In genomic region chr16:38463305-38463704, GRCm38 (mm10) we compare ENCODE assay signal across 20 mouse cellular contexts. TPM values are rescaled to one million over a fixed set of nuclear protein-coding genes. Genes with fewer than 3 reads are reported as not detected.
DNase-seq lines count a peak whose midpoint lies in the region; ATAC-seq and TF ChIP-seq lines count a peak whose summit lies in the region.
"Had no signal": no experiment of that assay in that cellular context is flagged by ENCODE, and none has a peak within 500 bp of the region (broad histone marks: within the 10 kb centered on the region; RNA-seq: fewer than 3 reads in every experiment).

No protein-coding gene starts in this region.

- no peak for ATAC-seq in midbrain, embryonic 11.5 days (ENCODE audit: low FRiP score)
- no peak for ATAC-seq in midbrain, embryonic 16.5 days
- ATAC-seq in forebrain, embryonic 16.5 days, result no peak
- ATAC-seq: activated CD4-positive, CD25-positive, alpha-beta regulatory T cell, adult 4 months; forebrain, embryonic 13.5 days; forebrain, embryonic 15.5 days; Patski had no signal

- no peak; the same call in 1 of the 2 replicates for TF ChIP-seq POLR2A in CH12.LX (IDR thresholded peaks at IDR 0.05; ENCODE audit: low read depth, low read length)
- TF ChIP-seq POLR2A in myocyte (IDR thresholded peaks at IDR 0.05; ENCODE audit: insufficient read length, low read depth), result no peak

- H3K4me2 ChIP-seq in midbrain, embryonic 11.5 days, result no peak overlapping the region
- H3K4me2 ChIP-seq in midbrain, embryonic 16.5 days (ENCODE audit: low read length), result no peak overlapping the region
- H3K4me2 ChIP-seq in CH12.LX (ENCODE audit: insufficient read depth, low read depth, poor library complexity, severe bottlenecking) (peak overlapping the region; percentile 92), myocyte (ENCODE audit: low read depth) (peak overlapping the region; percentile 65)
- H3K4me2 ChIP-seq in forebrain, embryonic 16.5 days (ENCODE audit: low read length), result no peak overlapping the region
- H3K4me2 ChIP-seq: embryonic facial prominence, embryonic 12.5 days; forebrain, embryonic 13.5 days; forebrain, embryonic 15.5 days had no signal

- H3K36me3 ChIP-seq in midbrain, embryonic 11.5 days (ENCODE audit: control insufficient read depth, insufficient read depth, low read length), result no peaks in the 10 kb centered on the region
- H3K36me3 ChIP-seq in midbrain, embryonic 16.5 days (ENCODE audit: control insufficient read depth, insufficient read depth, low read length), result no peaks in the 10 kb centered on the region
- peaks cover 33 to 67% of the 10 kb centered on the region in 2 experiments for H3K36me3 ChIP-seq in CH12.LX (replicated peaks in 1 of 2; ENCODE audit: control insufficient read depth in 1 of 2, insufficient read depth in 1 of 2, low read length in 1 of 2)
- peaks cover 13% of the 10 kb centered on the region for H3K36me3 ChIP-seq in myocyte (ENCODE audit: control insufficient read depth, insufficient read depth)
- no peaks in the 10 kb centered on the region for H3K36me3 ChIP-seq in forebrain, embryonic 16.5 days (ENCODE audit: control insufficient read depth, insufficient read depth)
- H3K36me3 ChIP-seq: embryonic facial prominence, embryonic 10.5 days; embryonic facial prominence, embryonic 12.5 days; forebrain, embryonic 15.5 days had no signal

- TF ChIP-seq EP300 in CH12.LX (IDR thresholded peaks at IDR 0.05; ENCODE audit: low read length), result no peak

- no peak for TF ChIP-seq RAD21 in CH12.LX (IDR thresholded peaks at IDR 0.05; ENCODE audit: low read depth, low read length)

- no peaks in the 10 kb centered on the region for H3K9me3 ChIP-seq in midbrain, embryonic 11.5 days (ENCODE audit: control insufficient read depth, low read length)
- no peaks in the 10 kb centered on the region for H3K9me3 ChIP-seq in midbrain, embryonic 16.5 days (replicated peaks; ENCODE audit: control insufficient read depth, low read length, poor library complexity, severe bottlenecking)
- no peaks in the 10 kb centered on the region for H3K9me3 ChIP-seq in CH12.LX (replicated peaks; ENCODE audit: low read length)
- H3K9me3 ChIP-seq in forebrain, embryonic 16.5 days (ENCODE audit: control insufficient read depth, low read length), result no peaks in the 10 kb centered on the region
- H3K9me3 ChIP-seq: embryonic facial prominence, embryonic 10.5 days; embryonic facial prominence, embryonic 12.5 days; forebrain, embryonic 13.5 days; forebrain, embryonic 15.5 days; G1E had no signal

- peaks cover 99% of the 10 kb centered on the region for H3K79me2 ChIP-seq in CH12.LX (replicated peaks; ENCODE audit: control insufficient read depth, extremely low read depth, insufficient read depth, poor library complexity, severe bottlenecking)
- H3K79me2 ChIP-seq in myocyte (ENCODE audit: control insufficient read depth, insufficient read depth), result peaks cover 95% of the 10 kb centered on the region

- TF ChIP-seq CTCF in CH12.LX (conservative IDR thresholded peaks at IDR 0.05 in 1 of 2, IDR thresholded peaks at IDR 0.05 in 1 of 2; ENCODE audit: low read depth in 2 of 2, low read length in 2 of 2), result no peak

- dilution Hi-C loops in CH12.LX (cut with MboI; ENCODE audit: extremely low pct_ligation_motif_present, extremely low pct_unique_long_range_greater_than_20kb, low sequenced_read_pairs), result no loop called here

- H3K4me3 ChIP-seq in midbrain, embryonic 11.5 days (ENCODE audit: low read depth, low read length), result no peak overlapping the region
- H3K4me3 ChIP-seq in midbrain, embryonic 16.5 days (ENCODE audit: low read depth, low read length), result no peak overlapping the region
- peak overlapping the region in 2 of 3 experiments; percentile 83 to 98 for H3K4me3 ChIP-seq in CH12.LX (replicated peaks in 1 of 3; ENCODE audit: low read depth in 2 of 3, low read length in 2 of 3, poor library complexity in 1 of 3)
- no peak overlapping the region for H3K4me3 ChIP-seq in myocyte
- H3K4me3 ChIP-seq in forebrain, embryonic 16.5 days (replicated peaks; ENCODE audit: low read length), result no peak overlapping the region
- H3K4me3 ChIP-seq: embryonic facial prominence, embryonic 10.5 days; embryonic facial prominence, embryonic 12.5 days; forebrain, embryonic 13.5 days; forebrain, embryonic 15.5 days had no signal

- no peak overlapping the region for H3K9ac ChIP-seq in midbrain, embryonic 11.5 days (ENCODE audit: low read length)
- H3K9ac ChIP-seq in midbrain, embryonic 16.5 days (ENCODE audit: low read depth, low read length), result no peak overlapping the region
- peak overlapping the region; percentile 97; the same call in 1 of the 2 replicates for H3K9ac ChIP-seq in CH12.LX (ENCODE audit: insufficient read depth, low read depth)
- no peak overlapping the region for H3K9ac ChIP-seq in forebrain, embryonic 16.5 days (replicated peaks; ENCODE audit: low read depth, low read length)
- H3K9ac ChIP-seq: embryonic facial prominence, embryonic 12.5 days; forebrain, embryonic 13.5 days; forebrain, embryonic 15.5 days had no signal

- no peaks in the 10 kb centered on the region for H3K27me3 ChIP-seq in midbrain, embryonic 11.5 days (ENCODE audit: control insufficient read depth, insufficient read depth, low read length)
- H3K27me3 ChIP-seq in midbrain, embryonic 16.5 days (ENCODE audit: control insufficient read depth, insufficient read depth, low read depth, low read length), result no peaks in the 10 kb centered on the region
- no peaks in the 10 kb centered on the region for H3K27me3 ChIP-seq in CH12.LX (replicated peaks)
- H3K27me3 ChIP-seq in myocyte (ENCODE audit: control insufficient read depth, insufficient read depth, insufficient read length), result no peaks in the 10 kb centered on the region
- no peaks in the 10 kb centered on the region for H3K27me3 ChIP-seq in forebrain, embryonic 16.5 days (replicated peaks; ENCODE audit: control insufficient read depth, insufficient read depth, low read length)
- H3K27me3 ChIP-seq: embryonic facial prominence, embryonic 12.5 days; forebrain, embryonic 13.5 days; forebrain, embryonic 15.5 days; Patski had no signal

- no peaks in the 10 kb centered on the region for H3K4me1 ChIP-seq in midbrain, embryonic 11.5 days (ENCODE audit: control insufficient read depth, insufficient read depth, low read length)
- H3K4me1 ChIP-seq in midbrain, embryonic 16.5 days (ENCODE audit: control insufficient read depth, insufficient read depth, low read length), result no peaks in the 10 kb centered on the region
- peaks cover 15 to 62% of the 10 kb centered on the region in 2 experiments for H3K4me1 ChIP-seq in CH12.LX (ENCODE audit: control insufficient read depth in 1 of 2, insufficient read depth in 2 of 2)
- H3K4me1 ChIP-seq in forebrain, embryonic 16.5 days (replicated peaks; ENCODE audit: control insufficient read depth, insufficient read depth, low read length), result no peaks in the 10 kb centered on the region
- H3K4me1 ChIP-seq: embryonic facial prominence, embryonic 10.5 days; embryonic facial prominence, embryonic 12.5 days; forebrain, embryonic 13.5 days; forebrain, embryonic 15.5 days had no signal

- 90% methylated on average over 5 of the region's 5 CpGs for WGBS in midbrain, embryonic 11.5 days
- 91% methylated on average over 5 of the region's 5 CpGs for WGBS in midbrain, embryonic 16.5 days
- WGBS in forebrain, embryonic 16.5 days, result 91% methylated on average over 5 of the region's 5 CpGs

- no peak overlapping the region for H3ac ChIP-seq in myocyte (ENCODE audit: control insufficient read depth, insufficient read length)

- in situ Hi-C loops in CH12.LX (cut with MboI; ENCODE audit: low pct_ligation_motif_present, low pct_unique_long_range_greater_than_20kb, low sequenced_read_pairs), result loop anchor here (5.0 kb wide), 1 partner anchor 116 kb away; the partner anchor contains the start of genes Cox17 and Gm21987

- DNase-seq in midbrain, embryonic 11.5 days (ENCODE audit: low spot score, missing footprints), result peak; percentile 14
- DNase-seq in CH12.LX (ENCODE audit: extremely low read depth), result no peak
- DNase-seq: adrenal gland, adult 8-10 months; adrenal gland, postnatal 14 days; adrenal gland, postnatal 36 days; cerebellum, adult 11-12 months; cerebellum, adult 2 months; cerebellum, adult 9-10 months; cerebellum, postnatal 10 days; cerebellum, postnatal 25 days had no signal

- no peak overlapping the region for H3K27ac ChIP-seq in midbrain, embryonic 11.5 days (ENCODE audit: low read depth, low read length)
- H3K27ac ChIP-seq in midbrain, embryonic 16.5 days (ENCODE audit: low read length), result no peak overlapping the region
- peak overlapping the region; percentile 87 for H3K27ac ChIP-seq in CH12.LX (ENCODE audit: insufficient read depth, low read depth)
- H3K27ac ChIP-seq in forebrain, embryonic 16.5 days (ENCODE audit: low read length), result no peak overlapping the region
- H3K27ac ChIP-seq: embryonic facial prominence, embryonic 10.5 days; embryonic facial prominence, embryonic 12.5 days; forebrain, embryonic 13.5 days; forebrain, embryonic 15.5 days had no signal

RNA-seq across cellular contexts. Expression of gene Cd80, which starts 7.9 kb away (rescaled TPM):
- 0.42 and 0.65 TPM in 2 replicates for polyA plus RNA-seq in midbrain, embryonic 11.5 days (2014; fragmentation: Nextera tagmentation; extraction: Ambion mirVana)
- 0.46 and 0.61 TPM in 2 replicates for polyA plus RNA-seq in midbrain, embryonic 16.5 days (2015; fragmentation: Nextera tagmentation; extraction: Ambion mirVana)
- total RNA-seq in CH12.LX (2012; rRNA removed) (43.6 and 46.2 TPM in 2 replicates), CH12.LX (2014; rRNA removed) (54.3 and 57.8 TPM in 2 replicates)
- polyA plus RNA-seq in CH12.LX (2012; ENCODE audit: insufficient read length, low read depth) (37.0 and 39.5 TPM in 2 replicates), myocyte (2012; fragmentation: generic; extraction: Trizol) (27.1 TPM)
- 0.41 and 0.52 TPM in 2 replicates for polyA plus RNA-seq in forebrain, embryonic 16.5 days (2015; fragmentation: Nextera tagmentation; extraction: Ambion mirVana)

RNA-seq across cellular contexts. Expression of gene Adprh, which starts 10.8 kb away (rescaled TPM):
- 122 and 134 TPM in 2 replicates for polyA plus RNA-seq in midbrain, embryonic 11.5 days (2014; fragmentation: Nextera tagmentation; extraction: Ambion mirVana)
- polyA plus RNA-seq in midbrain, embryonic 16.5 days (2015; fragmentation: Nextera tagmentation; extraction: Ambion mirVana), result 160 and 164 TPM in 2 replicates
- total RNA-seq in CH12.LX (2012; rRNA removed) (47.3 and 67.7 TPM in 2 replicates), CH12.LX (2014; rRNA removed) (44.9 and 45.3 TPM in 2 replicates)
- polyA plus RNA-seq in CH12.LX (2012; ENCODE audit: insufficient read length, low read depth) (82.9 and 93.2 TPM in 2 replicates), myocyte (2012; fragmentation: generic; extraction: Trizol) (124 TPM)
- 136 and 140 TPM in 2 replicates for polyA plus RNA-seq in forebrain, embryonic 16.5 days (2015; fragmentation: Nextera tagmentation; extraction: Ambion mirVana)

RNA-seq across cellular contexts. Expression of gene Pla1a, which starts 30.4 kb away (rescaled TPM):
- polyA plus RNA-seq in midbrain, embryonic 11.5 days (2014; fragmentation: Nextera tagmentation; extraction: Ambion mirVana), result 0.23 and 0.59 TPM in 2 replicates
- polyA plus RNA-seq in midbrain, embryonic 16.5 days (2015; fragmentation: Nextera tagmentation; extraction: Ambion mirVana), result 0.36 and 0.68 TPM in 2 replicates
- 20.6 and 27.9 TPM in 2 replicates for total RNA-seq in CH12.LX (2012; rRNA removed)
- total RNA-seq in CH12.LX (2014; rRNA removed), result 12.3 and 14.3 TPM in 2 replicates
- polyA plus RNA-seq in CH12.LX (2012; ENCODE audit: insufficient read length, low read depth), result 9.3 and 11.0 TPM in 2 replicates
- 13.9 TPM for polyA plus RNA-seq in myocyte (2012; fragmentation: generic; extraction: Trizol)
- polyA plus RNA-seq in forebrain, embryonic 16.5 days (2015; fragmentation: Nextera tagmentation; extraction: Ambion mirVana), result 0.36 and 0.38 TPM in 2 replicates
- polyA plus RNA-seq: activated CD4-positive, CD25-positive, alpha-beta regulatory T cell, adult 4 months; embryonic facial prominence, embryonic 10.5 days; G1E had no signal

RNA-seq across cellular contexts. Expression of gene Timmdc1, which starts 59.2 kb away (rescaled TPM):
- 27.6 and 29.2 TPM in 2 replicates for polyA plus RNA-seq in midbrain, embryonic 11.5 days (2014; fragmentation: Nextera tagmentation; extraction: Ambion mirVana)
- 33.4 and 34.6 TPM in 2 replicates for polyA plus RNA-seq in midbrain, embryonic 16.5 days (2015; fragmentation: Nextera tagmentation; extraction: Ambion mirVana)
- total RNA-seq in CH12.LX (2012; rRNA removed) (49.7 and 50.1 TPM in 2 replicates), CH12.LX (2014; rRNA removed) (32.5 and 36.5 TPM in 2 replicates)
- polyA plus RNA-seq in CH12.LX (2012; ENCODE audit: insufficient read length, low read depth) (45.1 and 45.3 TPM in 2 replicates), myocyte (2012; fragmentation: generic; extraction: Trizol) (41.4 TPM)
- polyA plus RNA-seq in forebrain, embryonic 16.5 days (2015; fragmentation: Nextera tagmentation; extraction: Ambion mirVana), result 34.2 and 36.6 TPM in 2 replicates

Comparison
In these comparisons a context has a peak if more than half of its experiments do, and no peak if none do; other contexts are left out.
1. H3K4me2 ChIP-seq: peak in CH12.LX (single experiment) and myocyte (single experiment); none in midbrain, embryonic 11.5 days (single experiment), midbrain, embryonic 16.5 days (single experiment) and forebrain, embryonic 16.5 days (single experiment).
2. H3K4me3 ChIP-seq: peak in CH12.LX (2 of 3); none in midbrain, embryonic 11.5 days (single experiment), midbrain, embryonic 16.5 days (single experiment), myocyte (single experiment) and forebrain, embryonic 16.5 days (single experiment).
3. RNA of gene Cd80, which starts 7.9 kb away (polyA plus RNA-seq): 37.0 to 39.5 TPM in CH12.LX and 27.1 TPM in myocyte (single experiment); 0.41 to 0.52 TPM in forebrain, embryonic 16.5 days, 0.46 to 0.61 TPM in midbrain, embryonic 16.5 days and 0.42 to 0.65 TPM in midbrain, embryonic 11.5 days; every median in the first group is over 10 times any median in the second.